Mouse (Mus musculus) heart, adult 2 months (tissue): ENCODE measurements at regions not wholly inside any gene's neighbourhood (a gene's known extent, or its start where the extent isn't known, plus 50 kb on each side); places are given as distances from the start of the nearest gene placed in this dataset.

ENCODE experiments used
- CTCF ChIP-seq: fragments of 200-600 bp; IDR thresholded peaks from 2 replicates; pipeline ENCODE4 v1.8.1; 2022; ENCODE audit warnings: antibody characterized with exemption, mild to moderate bottlenecking, moderate library complexity
- EP300 ChIP-seq: fragments of 200-500 bp; IDR thresholded peaks from 2 replicates; pipeline ENCODE4 v1.6.1; 2011; ENCODE audit warnings: low read depth, low read length, control low read depth; ENCODE audit not compliant: insufficient read depth
- POLR2A ChIP-seq: fragments of 200-500 bp; IDR thresholded peaks from 2 replicates; pipeline ENCODE4 v1.6.1; 2011; ENCODE audit warnings: mild to moderate bottlenecking, low read depth, low read length, control low read depth; ENCODE audit not compliant: insufficient read depth

DNA sequence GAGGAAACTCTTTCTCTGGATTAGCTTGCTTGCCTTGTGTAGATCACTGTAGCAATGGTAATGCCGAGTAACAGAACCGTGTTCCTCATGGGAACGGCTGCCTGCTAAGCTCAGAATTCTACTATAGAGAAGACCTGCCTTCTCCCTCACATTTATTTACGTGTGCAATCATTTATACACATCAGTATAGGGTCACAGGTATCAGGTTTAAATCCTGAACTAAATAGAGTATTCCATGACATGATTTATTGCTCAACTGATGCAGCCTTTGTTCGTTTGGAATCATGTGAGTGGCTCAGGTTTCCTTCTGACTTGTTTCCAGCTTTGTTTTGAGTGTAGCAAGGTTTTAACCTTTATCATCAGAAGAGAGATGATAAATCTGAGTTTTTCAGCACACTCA, 329.4 kb downstream of the Galc start:
- TF ChIP-seq POLR2A (no peak), CTCF (no peak), EP300 (no peak)
